Mouse (Mus musculus) MEL (cell line): Measurements from ENCODE around the gene Rab22a.

Experiments
- CHD2 ChIP-seq: IDR thresholded peaks from 2 replicates; pipeline ENCODE4 v1.6.1; 2011; ENCODE audit warnings: low read length, improper control_type of control experiment
- CTCF ChIP-seq, 3 experiments: IDR thresholded peaks in 2 of 3; conservative IDR thresholded peaks in 1 of 3; 2 replicates each; pipeline ENCODE4 v1.5.1; 2011 to 2012; ENCODE audit warnings: low read length in 3 of 3, low read depth in 2 of 3, mild to moderate bottlenecking in 2 of 3, improper control_type of control experiment in 1 of 3, inconsistent platforms in 1 of 3, mixed read lengths in 1 of 3, moderate library complexity in 1 of 3; ENCODE audit not compliant: control insufficient read depth in 1 of 3, insufficient read depth in 1 of 3, poor library complexity in 1 of 3, severe bottlenecking in 1 of 3
- USF1 ChIP-seq: IDR thresholded peaks from 2 replicates; pipeline ENCODE4 v1.6.1; 2014; ENCODE audit warnings: low read depth, mild to moderate bottlenecking, inconsistent platforms, low read length, improper control_type of control experiment, moderate library complexity
- ZC3H11A ChIP-seq: IDR thresholded peaks from 2 replicates; pipeline ENCODE4 v1.6.1; 2012; ENCODE audit warnings: low read depth, mild to moderate bottlenecking, inconsistent platforms, low read length, improper control_type of control experiment

DNA sequence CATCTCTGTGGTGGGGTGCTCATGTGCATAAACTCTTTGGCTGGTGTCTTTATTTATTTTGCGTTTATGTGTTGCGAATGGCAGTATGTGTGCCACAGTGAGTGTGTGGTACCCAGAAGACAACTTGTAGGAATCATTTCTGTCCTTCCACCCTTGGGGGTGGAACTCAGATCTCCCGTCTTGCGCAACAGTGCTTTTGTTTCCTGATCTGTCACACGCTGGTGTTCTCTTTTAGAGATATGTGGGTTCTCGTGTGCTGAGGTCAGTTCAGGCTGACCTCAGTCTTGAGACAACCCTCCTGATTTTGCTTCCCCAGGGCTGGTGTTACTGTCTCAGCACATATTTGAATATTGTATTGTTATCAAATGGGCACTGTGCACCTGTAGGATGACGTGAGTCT lies 79.5 kb downstream of the Rab22a start:
- no peak for TF ChIP-seq CTCF (IDR thresholded peaks at IDR 0.05 in 2 of 3, conservative IDR thresholded peaks at IDR 0.05 in 1 of 3; ENCODE audit: control insufficient read depth in 1 of 3, insufficient read depth in 1 of 3, low read depth in 2 of 3, low read length in 3 of 3, poor library complexity in 1 of 3, severe bottlenecking in 1 of 3)
- TF ChIP-seq USF1: no peak
- TF ChIP-seq ZC3H11A: no peak
- no peak for TF ChIP-seq CHD2
